Mouse (Mus musculus): ENCODE measurements at regions not wholly inside any gene's neighbourhood (a gene's known extent, or its start where the extent isn't known, plus 50 kb on each side); places are given as distances from the start of the nearest gene placed in this dataset.

GRCm38 (mm10) chr6:49733191-49733590 lies 89.3 kb upstream of the Npy start:
- Histone ChIP-seq H3K27me3 (replicated peaks) (no peaks in the 10 kb centered on the region), H3K9ac (no peak overlapping the region), H3K4me2 (replicated peaks) (no peak overlapping the region), H3K9me3 (no peaks in the 10 kb centered on the region), H3K27ac (no peak overlapping the region), H3K4me3 (replicated peaks) (no peak overlapping the region), H3K36me3 (no peaks in the 10 kb centered on the region), H3K4me1 (replicated peaks) (no peaks in the 10 kb centered on the region)
- WGBS = 74% methylated on average over 5 of the region's 5 CpGs
- ATAC-seq = no peak

GRCm38 (mm10) chr6:49743157-49743556 lies 79.4 kb upstream of the Npy start:
- Histone ChIP-seq H3K4me1 (replicated peaks) (no peaks in the 10 kb centered on the region), H3K4me2 (replicated peaks) (no peak overlapping the region), H3K4me3 (replicated peaks) (no peak overlapping the region), H3K27ac (no peak overlapping the region), H3K27me3 (replicated peaks) (no peaks in the 10 kb centered on the region), H3K9ac (no peak overlapping the region), H3K9me3 (no peaks in the 10 kb centered on the region), H3K36me3 (no peaks in the 10 kb centered on the region)
- 42% methylated on average over 3 of the region's 3 CpGs for WGBS
- ATAC-seq = no peak

- Histone ChIP-seq H3K4me3 (replicated peaks) (no peak overlapping the region), H3K9ac (no peak overlapping the region), H3K27ac (no peak overlapping the region), H3K9me3 (no peaks in the 10 kb centered on the region), H3K4me2 (replicated peaks) (no peak overlapping the region), H3K4me1 (replicated peaks) (no peaks in the 10 kb centered on the region), H3K36me3 (no peaks in the 10 kb centered on the region), H3K27me3 (replicated peaks) (no peaks in the 10 kb centered on the region)
- 84% methylated on average over 4 of the region's 4 CpGs for WGBS
- no peak for ATAC-seq
Measured at GRCm38 (mm10) chr6:49745301-49745700, 77.2 kb upstream of the Npy start.

GRCm38 (mm10) chr6:49750544-49750943 lies 72.0 kb upstream of the Npy start:
- H3K27ac ChIP-seq = no peak overlapping the region
- H3K4me1 ChIP-seq (replicated peaks) = no peaks in the 10 kb centered on the region
- H3K9ac ChIP-seq = no peak overlapping the region
- H3K4me2 ChIP-seq (replicated peaks) = no peak overlapping the region
- no peak overlapping the region for H3K4me3 ChIP-seq (replicated peaks)
- no peaks in the 10 kb centered on the region for H3K36me3 ChIP-seq
- WGBS = 45% methylated on average over 2 of the region's 2 CpGs
- H3K9me3 ChIP-seq = no peaks in the 10 kb centered on the region
- no peaks in the 10 kb centered on the region for H3K27me3 ChIP-seq (replicated peaks)
- no peak for ATAC-seq

GRCm38 (mm10) chr6:49759614-49760013 lies 62.9 kb upstream of the Npy start:
- no peak for ATAC-seq
- Histone ChIP-seq H3K27ac (no peak overlapping the region), H3K36me3 (no peaks in the 10 kb centered on the region), H3K9ac (no peak overlapping the region), H3K4me2 (replicated peaks) (no peak overlapping the region), H3K4me3 (replicated peaks) (no peak overlapping the region), H3K4me1 (replicated peaks) (no peaks in the 10 kb centered on the region), H3K27me3 (replicated peaks) (no peaks in the 10 kb centered on the region), H3K9me3 (no peaks in the 10 kb centered on the region)
- WGBS = 89% methylated on average over 6 of the region's 6 CpGs

- Histone ChIP-seq H3K9me3 (no peaks in the 10 kb centered on the region), H3K4me2 (replicated peaks) (no peak overlapping the region), H3K27ac (no peak overlapping the region), H3K9ac (no peak overlapping the region), H3K27me3 (replicated peaks) (no peaks in the 10 kb centered on the region), H3K4me3 (replicated peaks) (no peak overlapping the region), H3K36me3 (no peaks in the 10 kb centered on the region), H3K4me1 (replicated peaks) (no peaks in the 10 kb centered on the region)
- ATAC-seq = no peak
- WGBS = 76% methylated on average over 4 of the region's 4 CpGs
Measured at GRCm38 (mm10) chr6:49764746-49765145, 57.8 kb upstream of the Npy start.

GRCm38 (mm10) chr6:49769904-49770720 lies 52.4 kb upstream of the Npy start:
- Histone ChIP-seq H3K9ac (no peak overlapping the region), H3K27me3 (replicated peaks) (no peaks in the 10 kb centered on the region), H3K36me3 (no peaks in the 10 kb centered on the region), H3K4me1 (replicated peaks) (no peaks in the 10 kb centered on the region), H3K4me3 (replicated peaks) (no peak overlapping the region), H3K27ac (no peak overlapping the region), H3K9me3 (no peaks in the 10 kb centered on the region), H3K4me2 (replicated peaks) (no peak overlapping the region)
- 84% methylated on average over 11 of the region's 11 CpGs for WGBS
- ATAC-seq = no peak
